Mouse (Mus musculus) megakaryocyte, adult 5-6 weeks (primary cell): ENCODE data around the gene Fam129a. TPM values are rescaled to one million over a fixed set of nuclear protein-coding genes. Genes with fewer than 3 reads are reported as not detected.
"Not testable (repeated sequence)": the region's sequence is repeated elsewhere in the genome, so short reads cannot be mapped to it uniquely, and the experiment has no call there.

Experiments used
- ATAC-seq: 2 replicates; pipeline ENCODE4 v1.8.0; 2016; ENCODE audit warnings: mild to moderate bottlenecking, inconsistent platforms; ENCODE audit not compliant: poor library complexity, severe bottlenecking
- total RNA-seq, 2 experiments: library from RNA; stranded (forward) in 1 of 2; stranded (reverse) in 1 of 2; fragments of 153-499, 151-499 nt in 1 of 2; fragments of 221-1000, 200-1000 nt in 1 of 2; gene quantifications; 2 replicates each; pipeline versions ENCODE4 v1.2.3 to v1.2.4; 2015 to 2017

Gene Fam129a
- total RNA-seq, 2 experiments from 2014 or later = 69.2 to 157 TPM

- ATAC-seq = no peak
Observed at GRCm38 (mm10) chr1:151690061-151690460, 119.1 kb downstream of the Fam129a start.

- no peak for ATAC-seq
Observed at GRCm38 (mm10) chr1:151690583-151691193, 119.7 kb downstream of the Fam129a start.

- ATAC-seq = not testable (repeated sequence)
Observed at GRCm38 (mm10) chr1:151692867-151693266, 121.9 kb downstream of the Fam129a start.

GRCm38 (mm10) chr1:151696751-151697150 lies 125.8 kb downstream of the Fam129a start:
- no peak for ATAC-seq

- no peak for ATAC-seq
Observed at GRCm38 (mm10) chr1:151697901-151698641, 127.1 kb downstream of the Fam129a start.

GRCm38 (mm10) chr1:151699363-151699762 lies 128.4 kb downstream of the Fam129a start:
- ATAC-seq = no peak

- peak; percentile 66 for ATAC-seq
Observed at GRCm38 (mm10) chr1:151702816-151703215, 131.8 kb downstream of the Fam129a start.

GRCm38 (mm10) chr1:151705723-151706396 lies 134.9 kb downstream of the Fam129a start:
- ATAC-seq = peak; percentile 84

GRCm38 (mm10) chr1:151706397-151706752 lies 135.4 kb downstream of the Fam129a start:
- ATAC-seq = no peak

GRCm38 (mm10) chr1:151708966-151709733 lies 138.2 kb downstream of the Fam129a start:
- no peak for ATAC-seq

GRCm38 (mm10) chr1:151709734-151710022 lies 138.7 kb downstream of the Fam129a start:
- ATAC-seq = no peak

- no peak for ATAC-seq
Observed at GRCm38 (mm10) chr1:151710424-151711055, 139.6 kb downstream of the Fam129a start.

GRCm38 (mm10) chr1:151711062-151711461 lies 140.1 kb downstream of the Fam129a start:
- no peak for ATAC-seq

- ATAC-seq = no peak
Observed at GRCm38 (mm10) chr1:151712664-151713063, 141.7 kb downstream of the Fam129a start.

GRCm38 (mm10) chr1:151713622-151714021 lies 142.6 kb downstream of the Fam129a start:
- ATAC-seq = no peak

- ATAC-seq = no peak
Observed at GRCm38 (mm10) chr1:151716024-151716710, 145.2 kb downstream of the Fam129a start.

- peak; percentile 40 for ATAC-seq
Observed at GRCm38 (mm10) chr1:151717624-151718023, 146.6 kb downstream of the Fam129a start.

- peak; percentile 73 for ATAC-seq
Observed at GRCm38 (mm10) chr1:151718575-151718974, 147.6 kb downstream of the Fam129a start.

GRCm38 (mm10) chr1:151719911-151720310 lies 148.9 kb downstream of the Fam129a start:
- no peak for ATAC-seq

- no peak for ATAC-seq
Observed at GRCm38 (mm10) chr1:151720566-151720965, 149.6 kb downstream of the Fam129a start.
